Mouse (Mus musculus) spleen, adult 2 months (tissue): ENCODE data around the gene Depdc7. TPM values are rescaled to one million over a fixed set of nuclear protein-coding genes. Genes with fewer than 3 reads are reported as not detected.

ENCODE experiments used
- DNase-seq, 2 experiments: peaks; one replicate each; pipeline versions ENCODE4 v3.0.0 to v3.0.0-alpha.2; 2012 to 2021; ENCODE audit warnings: low spot score in 2 of 2, low read depth in 1 of 2
- H3K27ac ChIP-seq: fragments of 200-500 bp; 2 replicates; pipeline ENCODE4 v1.5.1; 2012; ENCODE audit warnings: low read length, inconsistent platforms; ENCODE audit not compliant: insufficient read depth
- H3K27me3 ChIP-seq: fragments of 200-500 bp; 2 replicates; pipeline ENCODE4 v1.6.1; 2012; ENCODE audit warnings: mild to moderate bottlenecking, moderate library complexity, low read length, inconsistent platforms; ENCODE audit not compliant: control insufficient read depth, insufficient read depth
- H3K36me3 ChIP-seq: fragments of 200-500 bp; 2 replicates; pipeline ENCODE4 v1.6.1; 2012; ENCODE audit warnings: mild to moderate bottlenecking, low read length, inconsistent platforms; ENCODE audit not compliant: control insufficient read depth, insufficient read depth
- H3K4me1 ChIP-seq: fragments of 200-500 bp; 2 replicates; pipeline ENCODE4 v1.6.1; 2011; ENCODE audit warnings: inconsistent platforms; ENCODE audit not compliant: control insufficient read depth, insufficient read depth, insufficient read length
- H3K4me3 ChIP-seq: fragments of 200-500 bp; 2 replicates; pipeline ENCODE4 v1.5.1; 2011; ENCODE audit warnings: mild to moderate bottlenecking, inconsistent platforms; ENCODE audit not compliant: insufficient read depth, insufficient read length; ENCODE audit errors: extremely low read depth
- CTCF ChIP-seq: fragments of 200-500 bp; IDR thresholded peaks from 2 replicates; pipeline ENCODE4 v1.5.1; 2011; ENCODE audit warnings: mild to moderate bottlenecking, inconsistent platforms; ENCODE audit not compliant: insufficient read depth, insufficient read length, insufficient replicate concordance; ENCODE audit errors: extremely low read depth
- POLR2A ChIP-seq: fragments of 200-500 bp; IDR thresholded peaks from 2 replicates; pipeline ENCODE4 v1.6.1; 2011; ENCODE audit warnings: low read depth, low read length, inconsistent platforms
- WGBS: fragments of 180-500 bp; shearing (Covaris S2); methylation state at CpG from one replicate; pipeline ENCODE4 v1.1.7; 2018; 5-methylcytosine and 5-hydroxymethylcytosine counted together
- polyA plus RNA-seq: library from polyadenylated mRNA; depleted of rRNA; stranded (reverse); fragments of >200 nt; gene quantifications from 2 replicates; pipeline ENCODE4 v1.2.3, GENCODE M21; 2012

Depdc7 gene
- polyA plus RNA-seq, 1 experiment, result 1.2 TPM

DNA sequence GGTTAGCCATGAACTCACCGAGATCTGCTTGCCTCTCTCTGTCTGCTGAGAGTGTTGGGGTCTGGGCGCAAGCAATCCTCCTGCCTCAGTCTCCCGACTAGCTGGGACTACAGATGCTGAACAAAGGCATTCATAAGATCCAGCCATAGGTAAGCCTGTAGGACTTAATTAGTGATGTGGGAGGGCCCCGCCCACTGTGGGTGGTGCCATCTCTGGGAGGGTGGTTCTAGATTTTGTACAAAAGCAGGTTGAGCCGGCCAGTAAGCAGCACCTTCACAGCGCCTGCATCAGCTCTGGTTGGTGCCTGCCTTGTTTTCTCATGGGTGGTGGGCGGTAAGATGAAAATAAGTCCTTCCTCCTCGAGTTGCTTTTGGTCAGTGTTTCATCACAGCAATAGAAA, 3.6 kb upstream of the Depdc7 start:
- no peak overlapping the region for H3K4me3 ChIP-seq
- peaks cover 2% of the 10 kb centered on the region; the same call in 1 of the 2 replicates for H3K4me1 ChIP-seq
- 67% methylated on average over 8 of the region's 8 CpGs for WGBS
- TF ChIP-seq CTCF (no peak), POLR2A (no peak)
- H3K27ac ChIP-seq, result no peak overlapping the region
- H3K36me3 ChIP-seq, result no peaks in the 10 kb centered on the region
- no peak for DNase-seq
- H3K27me3 ChIP-seq, result peaks cover 8% of the 10 kb centered on the region

DNA sequence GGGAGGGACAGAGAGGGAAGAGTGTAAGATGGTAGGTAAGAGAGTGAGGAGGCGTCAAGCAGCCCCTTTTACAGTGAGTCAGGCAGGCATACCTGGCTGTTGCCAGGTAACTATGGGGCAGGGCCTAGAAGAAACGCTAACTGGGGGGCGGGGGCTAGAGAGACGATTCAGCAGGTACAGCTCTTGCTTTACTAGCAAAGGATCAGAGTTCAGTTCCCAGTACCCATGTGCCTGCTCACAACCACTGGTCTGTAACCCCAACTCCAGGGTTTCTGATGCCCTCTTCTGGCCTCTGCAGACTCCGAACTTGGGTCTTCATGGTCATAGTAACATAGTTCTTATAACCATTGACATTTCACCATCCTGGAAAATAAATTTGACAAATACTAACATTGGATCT, 1.3 kb upstream of the Depdc7 start:
- DNase-seq, result no peak
- WGBS, result 81% methylated on average over 5 of the region's 5 CpGs
- Histone ChIP-seq H3K4me3 (no peak overlapping the region), H3K4me1 (peaks cover 2% of the 10 kb centered on the region; the same call in 1 of the 2 replicates), H3K36me3 (no peaks in the 10 kb centered on the region), H3K27me3 (peaks cover 8% of the 10 kb centered on the region), H3K27ac (no peak overlapping the region)
- TF ChIP-seq CTCF, result no peak
- no peak for TF ChIP-seq POLR2A

- Histone ChIP-seq H3K27ac (no peak overlapping the region), H3K27me3 (peaks cover 8% of the 10 kb centered on the region), H3K36me3 (no peaks in the 10 kb centered on the region), H3K4me3 (no peak overlapping the region), H3K4me1 (peaks cover 2% of the 10 kb centered on the region; the same call in 1 of the 2 replicates)
- TF ChIP-seq POLR2A, result no peak
- no peak for TF ChIP-seq CTCF
- no peak for DNase-seq
- WGBS, result 45% methylated on average over 7 of the region's 7 CpGs
These were observed 482 bp upstream of the Depdc7 start for GRCm38 (mm10) chr2:104743160-104743559.

GRCm38 (mm10) chr2:104741896-104742740, 560 bp downstream of the Depdc7 start:
- H3K4me3 ChIP-seq, result peak overlapping the region; percentile 61
- no peaks in the 10 kb centered on the region for H3K36me3 ChIP-seq
- no peak for DNase-seq
- no peak overlapping the region for H3K27ac ChIP-seq
- TF ChIP-seq CTCF (no peak), POLR2A (no peak)
- H3K27me3 ChIP-seq, result peaks cover 8% of the 10 kb centered on the region
- WGBS, result 11% methylated on average over 46 of the region's 46 CpGs
- H3K4me1 ChIP-seq, result peaks cover 2% of the 10 kb centered on the region; the same call in 1 of the 2 replicates

DNA sequence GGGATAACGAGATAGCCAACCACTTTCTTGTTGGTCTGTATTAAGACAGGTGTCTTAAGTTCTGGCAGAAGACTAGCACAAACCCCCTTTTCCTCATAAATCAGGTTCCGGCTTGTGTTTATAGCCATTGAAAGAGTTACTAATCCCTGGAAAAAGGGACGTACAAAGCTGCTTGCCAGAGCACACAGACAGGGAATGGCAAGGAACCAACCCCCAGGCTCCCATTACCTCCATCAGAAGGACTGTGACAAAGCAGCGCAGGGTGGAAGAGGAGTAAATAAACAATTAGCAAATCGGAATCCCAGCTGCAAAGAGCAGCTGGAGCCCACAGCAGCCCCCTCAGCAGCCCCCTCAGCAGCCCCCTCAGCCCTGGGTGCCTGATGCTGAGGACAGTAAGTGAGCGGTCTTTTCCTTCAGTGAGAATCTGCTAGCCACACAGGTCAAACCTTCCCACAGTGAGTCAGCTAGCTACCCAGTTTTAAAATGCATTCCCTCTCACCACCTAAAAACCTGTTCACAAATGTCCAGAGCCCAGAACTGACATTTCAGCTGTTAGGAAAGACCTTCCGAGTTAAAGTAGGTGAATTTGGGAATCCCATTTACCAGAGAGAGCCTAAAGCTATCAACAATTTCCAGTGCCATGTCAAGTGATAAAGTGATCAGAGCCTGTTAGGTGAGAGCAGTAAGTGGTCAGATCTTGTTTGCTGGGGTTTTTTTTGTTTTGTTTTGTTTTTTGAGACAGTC, 1.5 kb downstream of the Depdc7 start:
- no peak for TF ChIP-seq POLR2A
- TF ChIP-seq CTCF, result no peak
- DNase-seq, result no peak
- peaks cover 2% of the 10 kb centered on the region; the same call in 1 of the 2 replicates for H3K4me1 ChIP-seq
- WGBS, result 88% methylated on average over 7 of the region's 7 CpGs
- no peak overlapping the region for H3K4me3 ChIP-seq
- no peak overlapping the region for H3K27ac ChIP-seq
- H3K27me3 ChIP-seq, result peaks cover 8% of the 10 kb centered on the region
- H3K36me3 ChIP-seq, result no peaks in the 10 kb centered on the region

GRCm38 (mm10) chr2:104740248-104740949, 2.3 kb downstream of the Depdc7 start:
- DNase-seq, result no peak
- 77% methylated on average over 7 of the region's 7 CpGs for WGBS
- no peak overlapping the region for H3K4me3 ChIP-seq
- H3K27me3 ChIP-seq, result peaks cover 8% of the 10 kb centered on the region
- H3K27ac ChIP-seq, result no peak overlapping the region
- peaks cover 2% of the 10 kb centered on the region; the same call in 1 of the 2 replicates for H3K4me1 ChIP-seq
- no peak for TF ChIP-seq CTCF
- no peak for TF ChIP-seq POLR2A
- H3K36me3 ChIP-seq, result no peaks in the 10 kb centered on the region
